Mouse (Mus musculus): ENCODE data around the gene Tspan31. TPM values are rescaled to one million over a fixed set of nuclear protein-coding genes. Genes with fewer than 3 reads are reported as not detected.

Gene Tspan31
- polyA plus RNA-seq (2017; shearing (Covaris generic)): 10 to 100 TPM; 75.9 to 85.8 TPM

GRCm38 (mm10) chr10:127070190-127071121, at the start of gene Tspan31:
TSS of gene Tspan31 (minus strand) at chr10:127070264.

GRCm38 (mm10) chr10:127075080-127075479, 5.0 kb upstream of the Tspan31 start, which contains the start of gene Agap2:
TSS of gene Agap2 (plus strand) at chr10:127075284.

GRCm38 (mm10) chr10:127063239-127063872, 6.7 kb downstream of the Tspan31 start, which contains the start of gene Cdk4:
TSS of gene Cdk4 (plus strand) at chr10:127063534.

GRCm38 (mm10) chr10:127059968-127060916, 9.8 kb downstream of the Tspan31 start, which contains the start of gene March9:
TSS of gene March9 (minus strand) at chr10:127060184.

GRCm38 (mm10) chr10:127047954-127048353, 22.1 kb downstream of the Tspan31 start, which contains the start of gene Cyp27b1:
TSS of gene Cyp27b1 (plus strand) at chr10:127048250.

GRCm38 (mm10) chr10:127041274-127041766, 28.7 kb downstream of the Tspan31 start, which contains the start of the genes Mettl1 and Eef1akmt3:
TSS of gene Mettl1 (plus strand) at chr10:127041414.
TSS of gene Eef1akmt3 (minus strand) at chr10:127041513.

GRCm38 (mm10) chr10:127030336-127031296, 39.4 kb downstream of the Tspan31 start, which contains the start of gene Tsfm:
TSS of gene Tsfm (minus strand) at chr10:127030840.

Other genes starting within 250 kb of the Tspan31 start
- 10 to 100 TPM; 16.9 to 19.5 TPM for gene Atp23, start 168.9 kb downstream of the Tspan31 start, polyA plus RNA-seq (2017; shearing (Covaris generic))
- 10 to 100 TPM; 28.5 to 35.2 TPM for gene Ctdsp2, start 91.5 kb downstream of the Tspan31 start, polyA plus RNA-seq (2017; shearing (Covaris generic))
- under 1 TPM; 0.21 to 0.35 TPM for gene Avil, start 69.6 kb downstream of the Tspan31 start, polyA plus RNA-seq (2017; shearing (Covaris generic))
- gene Tsfm, start 39.4 kb downstream of the Tspan31 start, polyA plus RNA-seq (2017; shearing (Covaris generic)): 10 to 100 TPM; 48.9 to 53.1 TPM
- 10 to 100 TPM; 13.3 to 24.3 TPM for gene Mettl1, start 28.9 kb downstream of the Tspan31 start, polyA plus RNA-seq (2017; shearing (Covaris generic))
- gene Eef1akmt3, start 28.8 kb downstream of the Tspan31 start, polyA plus RNA-seq (2017; shearing (Covaris generic)): under 1 TPM in 1 of 2 experiments, not detected in 1; 0.17 TPM
- not detected for gene Cyp27b1, start 22.0 kb downstream of the Tspan31 start, polyA plus RNA-seq (2017; shearing (Covaris generic))
- gene March9, start 10.1 kb downstream of the Tspan31 start, polyA plus RNA-seq (2017; shearing (Covaris generic)): 1 to 10 TPM; 1.2 to 2.0 TPM
- gene Cdk4, start 6.7 kb downstream of the Tspan31 start, polyA plus RNA-seq (2017; shearing (Covaris generic)): 100 to 1,000 TPM; 274 to 361 TPM
- 10 to 100 TPM; 26.8 to 27.8 TPM for gene Agap2, start 5.0 kb upstream of the Tspan31 start, polyA plus RNA-seq (2017; shearing (Covaris generic))
- gene Os9, start 50.9 kb upstream of the Tspan31 start, polyA plus RNA-seq (2017; shearing (Covaris generic)): 100 to 1,000 TPM in 1 of 2 experiments, 10 to 100 TPM in 1; 79.4 to 157 TPM
- 100 to 1,000 TPM; 428 to 622 TPM for gene B4galnt1, start 95.0 kb upstream of the Tspan31 start, polyA plus RNA-seq (2017; shearing (Covaris generic))
- 1 to 10 TPM; 3.8 to 5.6 TPM for gene Slc26a10, start 110.4 kb upstream of the Tspan31 start, polyA plus RNA-seq (2017; shearing (Covaris generic))
- gene Arhgef25, start 119.8 kb upstream of the Tspan31 start, polyA plus RNA-seq (2017; shearing (Covaris generic)): under 1 TPM; 0.39 to 0.73 TPM
- 100 to 1,000 TPM in 1 of 2 experiments, 10 to 100 TPM in 1; 75.0 to 110 TPM for gene Dtx3, start 125.5 kb upstream of the Tspan31 start, polyA plus RNA-seq (2017; shearing (Covaris generic))
- gene Pip4k2c, start 141.3 kb upstream of the Tspan31 start, polyA plus RNA-seq (2017; shearing (Covaris generic)): 10 to 100 TPM; 25.1 to 33.8 TPM
- gene Kif5a, start 193.1 kb upstream of the Tspan31 start, polyA plus RNA-seq (2017; shearing (Covaris generic)): under 1 TPM; 0.24 to 0.41 TPM
- gene Dctn2, start 196.1 kb upstream of the Tspan31 start, polyA plus RNA-seq (2017; shearing (Covaris generic)): 100 to 1,000 TPM; 105 to 114 TPM
- gene Mbd6, start 218.8 kb upstream of the Tspan31 start, polyA plus RNA-seq (2017; shearing (Covaris generic)): 10 to 100 TPM; 11.3 to 15.3 TPM
- gene Mars, start 241.5 kb upstream of the Tspan31 start, polyA plus RNA-seq (2017; shearing (Covaris generic)): 10 to 100 TPM; 57.3 to 63.3 TPM